Mouse (Mus musculus) MEL (cell line): ENCODE measurements around the gene Fam83g. TPM values are rescaled to one million over a fixed set of nuclear protein-coding genes. Genes with fewer than 3 reads are reported as not detected.

Source experiments
- DNase-seq: peaks from one replicate; pipeline ENCODE4 v3.0.0; 2011; ENCODE audit warnings: low read depth, low spot score
- H3K27ac ChIP-seq: 2 replicates; pipeline ENCODE4 v1.5.1; 2012; ENCODE audit warnings: low read depth, mild to moderate bottlenecking, control low read depth, low read length, moderate library complexity; ENCODE audit not compliant: control insufficient read depth
- H3K27me3 ChIP-seq, 2 experiments: fragments of 150-350 bp in 1 of 2; sonication (generic) in 1 of 2; 2 replicates each; pipeline ENCODE4 v1.6.1; 2012; ENCODE audit warnings: low read length in 2 of 2, mild to moderate bottlenecking in 2 of 2, improper control_type of control experiment in 1 of 2, moderate library complexity in 1 of 2; ENCODE audit not compliant: insufficient read depth in 2 of 2, control insufficient read depth in 1 of 2
- H3K36me3 ChIP-seq, 2 experiments: 2 replicates each; pipeline ENCODE4 v1.6.1; 2012 to 2014; ENCODE audit warnings: low read length in 2 of 2, improper control_type of control experiment in 1 of 2, inconsistent platforms in 1 of 2, mild to moderate bottlenecking in 1 of 2; ENCODE audit not compliant: insufficient read depth in 2 of 2, control insufficient read depth in 1 of 2
- H3K4me1 ChIP-seq, 2 experiments: fragments of 150-350 bp in 1 of 2; sonication (generic) in 1 of 2; 2 replicates each; pipeline ENCODE4 v1.6.1; 2012; ENCODE audit warnings: low read length in 2 of 2, improper control_type of control experiment in 1 of 2, mild to moderate bottlenecking in 1 of 2; ENCODE audit not compliant: insufficient read depth in 2 of 2, control insufficient read depth in 1 of 2
- H3K4me3 ChIP-seq, 2 experiments: fragments of 150-350 bp in 1 of 2; sonication (generic) in 1 of 2; 2 replicates each; pipeline ENCODE4 v1.5.1; 2012; ENCODE audit warnings: low read depth in 2 of 2, low read length in 2 of 2, mild to moderate bottlenecking in 2 of 2, moderate library complexity in 2 of 2, control low read depth in 1 of 2, improper control_type of control experiment in 1 of 2; ENCODE audit not compliant: control insufficient read depth in 1 of 2, insufficient read depth in 1 of 2
- H3K79me2 ChIP-seq: 2 replicates; pipeline ENCODE4 v1.6.1; 2012; ENCODE audit warnings: mild to moderate bottlenecking, low read length, moderate library complexity; ENCODE audit not compliant: control insufficient read depth, poor library complexity, insufficient read depth
- H3K9ac ChIP-seq: 2 replicates; pipeline ENCODE4 v1.6.1; 2012; ENCODE audit warnings: low read depth, mild to moderate bottlenecking, control low read depth, low read length, moderate library complexity; ENCODE audit not compliant: control insufficient read depth, poor library complexity, severe bottlenecking
- H3K9me3 ChIP-seq: fragments of 150-350 bp; sonication (generic); replicated peaks from 2 replicates; pipeline ENCODE4 v1.6.1; 2012; ENCODE audit warnings: mild to moderate bottlenecking, low read length, improper control_type of control experiment, moderate library complexity; ENCODE audit not compliant: insufficient read depth
- CHD2 ChIP-seq: IDR thresholded peaks from 2 replicates; pipeline ENCODE4 v1.6.1; 2011; ENCODE audit warnings: low read length, improper control_type of control experiment
- CTCF ChIP-seq, 3 experiments: IDR thresholded peaks in 2 of 3; conservative IDR thresholded peaks in 1 of 3; 2 replicates each; pipeline ENCODE4 v1.5.1; 2011 to 2012; ENCODE audit warnings: low read length in 3 of 3, low read depth in 2 of 3, mild to moderate bottlenecking in 2 of 3, improper control_type of control experiment in 1 of 3, inconsistent platforms in 1 of 3, mixed read lengths in 1 of 3, moderate library complexity in 1 of 3; ENCODE audit not compliant: control insufficient read depth in 1 of 3, insufficient read depth in 1 of 3, poor library complexity in 1 of 3, severe bottlenecking in 1 of 3
- ELF1 ChIP-seq: IDR thresholded peaks from 2 replicates; pipeline ENCODE4 v1.6.1; 2014; ENCODE audit warnings: low read depth, mild to moderate bottlenecking, inconsistent platforms, low read length, improper control_type of control experiment, moderate library complexity
- EP300 ChIP-seq, 2 experiments: IDR thresholded peaks; 2 replicates each; pipeline ENCODE4 v1.6.1; 2011; ENCODE audit warnings: improper control_type of control experiment in 2 of 2, low read length in 2 of 2, low read depth in 1 of 2, mild to moderate bottlenecking in 1 of 2
- ETS1 ChIP-seq: IDR thresholded peaks from 2 replicates; pipeline ENCODE4 v1.6.1; 2012; ENCODE audit warnings: low read depth, mild to moderate bottlenecking, inconsistent platforms, low read length, improper control_type of control experiment, moderate library complexity
- GABPA ChIP-seq: IDR thresholded peaks from 2 replicates; pipeline ENCODE4 v1.6.1; 2012; ENCODE audit warnings: low read depth, mild to moderate bottlenecking, inconsistent platforms, low read length, improper control_type of control experiment, moderate library complexity
- GATA1 ChIP-seq: IDR thresholded peaks from 2 replicates; pipeline ENCODE4 v1.6.1; 2011; ENCODE audit warnings: low read depth, low read length, improper control_type of control experiment
- MAFK ChIP-seq: IDR thresholded peaks from 2 replicates; pipeline ENCODE4 v1.6.1; 2011; ENCODE audit warnings: low read depth, mild to moderate bottlenecking, low read length, improper control_type of control experiment, borderline replicate concordance
- MAZ ChIP-seq: IDR thresholded peaks from 2 replicates; pipeline ENCODE4 v1.6.1; 2012; ENCODE audit warnings: low read depth, mild to moderate bottlenecking, inconsistent platforms, low read length, improper control_type of control experiment
- MEF2A ChIP-seq: IDR thresholded peaks from 2 replicates; pipeline ENCODE4 v1.6.1; 2014; ENCODE audit warnings: low read depth, mild to moderate bottlenecking, inconsistent platforms, low read length, improper control_type of control experiment; ENCODE audit not compliant: poor library complexity, insufficient replicate concordance, severe bottlenecking; ENCODE audit errors: extremely low read depth
- MXI1 ChIP-seq: IDR thresholded peaks from 2 replicates; pipeline ENCODE4 v1.6.1; 2011; ENCODE audit warnings: mild to moderate bottlenecking, low read depth, low read length, improper control_type of control experiment
- NRF1 ChIP-seq: IDR thresholded peaks from 2 replicates; pipeline ENCODE4 v1.6.1; 2014; ENCODE audit warnings: low read depth, mild to moderate bottlenecking, inconsistent platforms, low read length, improper control_type of control experiment, moderate library complexity; ENCODE audit not compliant: poor library complexity, insufficient read depth, severe bottlenecking
- POLR2AphosphoS2 ChIP-seq: IDR thresholded peaks from 2 replicates; pipeline ENCODE4 v1.6.1; 2011; ENCODE audit warnings: low read length, improper control_type of control experiment
- SIN3A ChIP-seq: IDR thresholded peaks from 2 replicates; pipeline ENCODE4 v1.6.1; 2012; ENCODE audit warnings: low read length, improper control_type of control experiment, inconsistent platforms
- TBP ChIP-seq: IDR thresholded peaks from 2 replicates; pipeline ENCODE4 v1.8.0; 2011; ENCODE audit warnings: low read depth, low read length, improper control_type of control experiment
- UBTF ChIP-seq: IDR thresholded peaks from 2 replicates; pipeline ENCODE4 v1.6.1; 2012; ENCODE audit warnings: low read depth, mild to moderate bottlenecking, inconsistent platforms, low read length, improper control_type of control experiment, moderate library complexity, borderline replicate concordance; ENCODE audit not compliant: insufficient read depth
- ZMIZ1 ChIP-seq: IDR thresholded peaks from 2 replicates; pipeline ENCODE4 v1.6.1; 2012; ENCODE audit warnings: low read depth, mild to moderate bottlenecking, inconsistent platforms, low read length, improper control_type of control experiment, moderate library complexity
- polyA plus RNA-seq, 2 experiments: library from polyadenylated mRNA; stranded (reverse) in 1 of 2; unstranded in 1 of 2; fragments of >175 nt in 1 of 2; fragments of >200 nt in 1 of 2; gene quantifications; 2 replicates each; pipeline versions ENCODE4 v1.2.1 to v1.2.4; 2012; ENCODE audit warnings: low replicate concordance in 2 of 2, low read depth in 1 of 2; ENCODE audit not compliant: insufficient read length in 2 of 2, insufficient read depth in 1 of 2, missing spikeins in 1 of 2
- total RNA-seq: library from RNA; depleted of rRNA; stranded (reverse); fragments of 300-350 nt; gene quantifications from 2 replicates; pipeline ENCODE4 v1.2.3, GENCODE M21; 2012

Fam83g gene
- total and polyA plus RNA-seq, 3 experiments = 5.4 to 9.7 TPM; not detected in 1

GRCm38 (mm10) chr11:61679091-61679866 lies 4.6 kb upstream of the Fam83g start:
- Histone ChIP-seq H3K9ac (no peak overlapping the region), H3K27ac (no peak overlapping the region)
- TF ChIP-seq EP300 (IDR thresholded peaks at IDR 0.05; ENCODE audit: low read depth in 1 of 2, low read length in 2 of 2) (no peak), MAZ (no peak), MAFK (no peak), NRF1 (no peak), UBTF (no peak), POLR2AphosphoS2 (no peak), TBP (no peak)
- TF ChIP-seq, all 39 proteins: peak for 0
- no peak overlapping the region for H3K4me3 ChIP-seq
- H3K4me1 ChIP-seq = peaks cover 3 to 8% of the 10 kb centered on the region in 2 experiments; a peak in 3 of 4 replicates
- no peaks in the 10 kb centered on the region for H3K27me3 ChIP-seq
- no peak for DNase-seq
- H3K79me2 ChIP-seq = peaks cover under 1% of the 10 kb centered on the region
- H3K9me3 ChIP-seq = no peaks in the 10 kb centered on the region
- peaks cover 0 to 3% of the 10 kb centered on the region in 2 experiments; a peak in 2 of 4 replicates for H3K36me3 ChIP-seq

GRCm38 (mm10) chr11:61685119-61685725 lies 1.3 kb downstream of the Fam83g start:
- Histone ChIP-seq H3K4me1 (peaks cover 5 to 28% of the 10 kb centered on the region in 2 experiments; a peak in 3 of 4 replicates), H3K79me2 (peaks cover 7% of the 10 kb centered on the region), H3K36me3 (peaks cover 0 to 8% of the 10 kb centered on the region in 2 experiments; a peak in 2 of 4 replicates), H3K9ac (peak overlapping the region; percentile 85), H3K9me3 (no peaks in the 10 kb centered on the region), H3K27me3 (no peaks in the 10 kb centered on the region), H3K4me3 (peak overlapping the region; percentile 85 to 95), H3K27ac (no peak overlapping the region)
- peak; percentile 60 for DNase-seq
- TF ChIP-seq CHD2 = no peak
- no peak for TF ChIP-seq ETS1
- peak; percentile 37 to 48; a peak in 1 of 4 replicates for TF ChIP-seq EP300 (IDR thresholded peaks at IDR 0.05; ENCODE audit: low read depth in 1 of 2, low read length in 2 of 2)
- TF ChIP-seq MAZ = no peak
- TF ChIP-seq CTCF (IDR thresholded peaks at IDR 0.05 in 2 of 3, conservative IDR thresholded peaks at IDR 0.05 in 1 of 3; ENCODE audit: control insufficient read depth in 1 of 3, insufficient read depth in 1 of 3, low read depth in 2 of 3, low read length in 3 of 3, poor library complexity in 1 of 3, severe bottlenecking in 1 of 3) = no peak
- no peak for TF ChIP-seq ELF1
- TF ChIP-seq ZMIZ1 = no peak
- no peak for TF ChIP-seq GABPA
- TF ChIP-seq MXI1 = 0 out of 2 replicates have a peak, but pooled peaks have one; percentile 7
- no peak for TF ChIP-seq MEF2A
- peak; percentile 28; the same call in 1 of the 2 replicates for TF ChIP-seq SIN3A
- TF ChIP-seq GATA1 = peak; percentile 68
